Mouse (Mus musculus) embryonic facial prominence, embryonic 13.5 days (tissue): ENCODE data around the gene Fam20c. TPM values are rescaled to one million over a fixed set of nuclear protein-coding genes. Genes with fewer than 3 reads are reported as not detected.

ENCODE experiments used
- ATAC-seq: fragments of 200-750 bp; cut with Nextera tagmentation; 2 replicates; pipeline ENCODE4 v1.8.0; 2017; ENCODE audit warnings: low read depth; ENCODE audit not compliant: insufficient number of reproducible peaks, insufficient read depth, low FRiP score, low TSS enrichment
- H3K27ac ChIP-seq: fragments of 300-500 bp; sonication (generic); 2 replicates; pipeline ENCODE4 v1.5.1; 2015; ENCODE audit warnings: moderate library complexity, mild to moderate bottlenecking, inconsistent platforms
- H3K27me3 ChIP-seq: fragments of 300-500 bp; sonication (generic); 2 replicates; pipeline ENCODE4 v1.6.1; 2015; ENCODE audit warnings: mild to moderate bottlenecking, inconsistent platforms
- H3K36me3 ChIP-seq: fragments of 300-500 bp; sonication (generic); 2 replicates; pipeline ENCODE4 v1.6.1; 2015; ENCODE audit warnings: mild to moderate bottlenecking, inconsistent platforms
- H3K4me1 ChIP-seq: fragments of 300-500 bp; sonication (generic); 2 replicates; pipeline ENCODE4 v1.6.1; 2015; ENCODE audit warnings: inconsistent platforms
- H3K4me2 ChIP-seq: fragments of 300-500 bp; sonication (generic); 2 replicates; pipeline ENCODE4 v1.6.1; 2015; ENCODE audit warnings: moderate library complexity, mild to moderate bottlenecking, inconsistent platforms
- H3K4me3 ChIP-seq: fragments of 300-500 bp; sonication (generic); 2 replicates; pipeline ENCODE4 v1.5.1; 2015; ENCODE audit warnings: mild to moderate bottlenecking, inconsistent platforms
- H3K9ac ChIP-seq: fragments of 300-500 bp; sonication (generic); 2 replicates; pipeline ENCODE4 v1.6.1; 2015; ENCODE audit warnings: mild to moderate bottlenecking, inconsistent platforms
- H3K9me3 ChIP-seq: fragments of 300-500 bp; sonication (generic); 2 replicates; pipeline ENCODE4 v1.6.1; 2016; ENCODE audit warnings: inconsistent platforms
- WGBS: fragments of 180-500 bp; shearing (Covaris S2); methylation state at CpG from one replicate; pipeline ENCODE4 v1.1.7; 2015; ENCODE audit warnings: mixed read lengths; 5-methylcytosine and 5-hydroxymethylcytosine counted together
- polyA plus RNA-seq: library from polyadenylated mRNA; unstranded; fragments of >200 nt; fragmentation: Nextera tagmentation; extraction: Ambion mirVana; gene quantifications from 2 replicates; pipeline ENCODE4 v1.2.1, GENCODE M21; 2015

The Fam20c gene
- polyA plus RNA-seq = 2.9 and 5.3 TPM in 2 replicates

DNA sequence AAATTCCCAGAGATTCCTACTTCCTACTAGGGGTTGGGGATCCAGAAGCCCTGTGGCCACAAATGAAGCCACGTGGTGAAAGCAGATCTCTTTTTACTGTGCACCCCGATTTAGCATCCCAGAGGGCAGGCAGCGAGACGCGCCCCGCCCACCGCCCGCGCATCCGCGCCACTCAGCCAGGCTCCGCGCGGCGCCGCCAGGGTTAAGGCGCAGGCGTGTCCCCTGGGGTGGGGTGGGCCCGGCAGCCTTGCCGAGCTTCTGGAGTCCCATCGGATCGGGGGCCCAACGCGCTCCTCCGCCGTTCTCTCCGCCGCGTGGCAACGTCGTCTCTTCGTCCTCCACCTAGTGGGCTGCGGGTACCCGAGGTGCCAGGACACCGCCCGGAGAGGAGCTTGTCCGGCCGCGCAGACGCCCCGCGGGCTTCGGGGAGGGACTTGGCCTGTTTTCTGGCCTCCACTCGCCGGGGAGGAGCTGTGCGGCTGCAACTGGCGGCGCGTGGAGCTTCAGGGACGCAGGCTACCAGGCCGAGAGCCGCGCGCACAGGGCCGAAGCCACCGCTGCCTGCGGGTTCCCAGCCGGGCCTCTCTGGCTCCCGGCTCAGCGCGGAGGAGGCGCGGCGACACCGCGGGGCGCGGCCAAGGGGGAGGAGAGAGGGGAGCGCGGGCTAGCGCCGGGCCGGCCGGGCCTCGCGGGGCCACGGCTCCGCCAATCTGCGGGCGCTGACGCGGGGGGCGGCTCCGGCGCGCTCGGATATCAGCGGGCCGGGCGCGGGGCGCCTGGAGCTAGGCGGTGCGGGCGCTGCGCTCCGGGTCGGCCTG, at the start of gene Fam20c:
TSS of gene Fam20c (plus strand) at position 212 of the 818 bp plus-strand sequence.
- Histone ChIP-seq H3K36me3 (no peaks in the 10 kb centered on the region), H3K27ac (peak within 1 kb of the TSS; percentile 71), H3K9me3 (no peaks in the 10 kb centered on the region), H3K9ac (peak within 1 kb of the TSS; percentile 77), H3K4me2 (peak within 1 kb of the TSS; percentile 97), H3K4me1 (peaks cover 26% of the 10 kb centered on the region), H3K4me3 (peak within 1 kb of the TSS; percentile 72), H3K27me3 (peaks cover 65% of the 10 kb centered on the region)
- ATAC-seq = peak; percentile 82
- under 1% methylated on average over 98 of the region's 98 CpGs for WGBS

DNA sequence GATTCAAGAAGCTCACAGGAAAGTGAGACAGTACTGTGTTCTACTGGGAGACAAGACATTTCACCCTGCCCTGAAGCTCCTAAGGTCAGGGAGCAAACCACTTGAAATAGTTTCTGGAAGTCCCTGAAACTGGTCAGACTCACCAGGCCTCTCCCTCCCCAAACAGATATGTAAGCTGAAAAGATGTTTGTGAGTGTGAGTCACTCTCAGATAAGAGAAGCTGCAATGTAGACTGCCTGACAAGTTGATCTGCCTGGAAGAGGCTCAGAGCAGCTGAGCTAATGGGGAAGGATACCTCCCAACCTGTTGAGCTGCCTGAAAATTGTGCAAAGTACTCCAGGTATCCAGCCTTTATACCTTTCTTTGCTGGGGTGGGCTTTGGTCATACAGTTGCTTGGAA, 46.9 kb upstream of the Fam20c start:
- Histone ChIP-seq H3K9me3 (0 out of 2 replicates have a peak, but pooled peaks cover 3% of the 10 kb centered on the region), H3K27me3 (no peaks in the 10 kb centered on the region), H3K4me3 (no peak overlapping the region), H3K9ac (no peak overlapping the region), H3K4me2 (no peak overlapping the region), H3K27ac (no peak overlapping the region), H3K4me1 (no peaks in the 10 kb centered on the region), H3K36me3 (no peaks in the 10 kb centered on the region)
- ATAC-seq = no peak

- no peak for ATAC-seq
- no peak overlapping the region for H3K9ac ChIP-seq
- H3K36me3 ChIP-seq = no peaks in the 10 kb centered on the region
- H3K27me3 ChIP-seq = no peaks in the 10 kb centered on the region
- no peaks in the 10 kb centered on the region for H3K4me1 ChIP-seq
- no peak overlapping the region for H3K27ac ChIP-seq
- peaks cover 3% of the 10 kb centered on the region; the same call in 1 of the 2 replicates for H3K9me3 ChIP-seq
- no peak overlapping the region for H3K4me2 ChIP-seq
- no peak overlapping the region for H3K4me3 ChIP-seq
Observed at GRCm38 (mm10) chr5:138708591-138708990, 45.7 kb upstream of the Fam20c start.

DNA sequence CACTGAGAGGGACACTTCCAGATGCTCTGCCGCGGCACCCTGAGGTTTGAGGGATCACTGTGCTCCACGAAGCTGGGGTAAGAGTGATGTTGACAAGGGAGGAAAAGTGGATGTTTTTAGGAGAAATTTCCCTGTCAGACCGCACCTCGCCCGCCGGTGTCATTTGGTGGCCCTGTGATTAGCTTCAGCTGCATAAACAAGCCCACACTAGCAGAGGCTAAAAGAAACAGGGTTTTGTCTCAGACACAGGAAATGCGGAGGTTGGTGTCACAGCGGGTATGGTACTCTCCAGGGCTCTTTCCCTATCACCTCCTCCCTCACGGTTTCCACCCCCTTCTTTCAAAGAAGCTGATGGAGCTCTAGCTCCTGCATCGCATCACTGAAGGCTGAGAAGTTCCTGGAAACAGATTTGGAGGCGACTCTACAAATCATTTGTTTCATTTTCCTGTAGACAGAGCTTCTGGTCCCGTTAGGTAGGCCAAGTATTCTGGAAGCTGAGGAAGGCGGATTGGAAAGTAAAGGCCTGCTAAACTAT, 38.7 kb upstream of the Fam20c start:
- H3K9ac ChIP-seq = no peak overlapping the region
- ATAC-seq = no peak
- H3K4me3 ChIP-seq = no peak overlapping the region
- WGBS = 16% methylated on average over 14 of the region's 14 CpGs
- peaks cover 3% of the 10 kb centered on the region; the same call in 1 of the 2 replicates for H3K9me3 ChIP-seq
- H3K4me2 ChIP-seq = no peak overlapping the region
- no peaks in the 10 kb centered on the region; the same call in 1 of the 2 replicates for H3K27me3 ChIP-seq
- H3K36me3 ChIP-seq = no peaks in the 10 kb centered on the region
- 0 out of 2 replicates have a peak, but pooled peaks cover 3% of the 10 kb centered on the region for H3K4me1 ChIP-seq
- H3K27ac ChIP-seq = no peak overlapping the region

DNA sequence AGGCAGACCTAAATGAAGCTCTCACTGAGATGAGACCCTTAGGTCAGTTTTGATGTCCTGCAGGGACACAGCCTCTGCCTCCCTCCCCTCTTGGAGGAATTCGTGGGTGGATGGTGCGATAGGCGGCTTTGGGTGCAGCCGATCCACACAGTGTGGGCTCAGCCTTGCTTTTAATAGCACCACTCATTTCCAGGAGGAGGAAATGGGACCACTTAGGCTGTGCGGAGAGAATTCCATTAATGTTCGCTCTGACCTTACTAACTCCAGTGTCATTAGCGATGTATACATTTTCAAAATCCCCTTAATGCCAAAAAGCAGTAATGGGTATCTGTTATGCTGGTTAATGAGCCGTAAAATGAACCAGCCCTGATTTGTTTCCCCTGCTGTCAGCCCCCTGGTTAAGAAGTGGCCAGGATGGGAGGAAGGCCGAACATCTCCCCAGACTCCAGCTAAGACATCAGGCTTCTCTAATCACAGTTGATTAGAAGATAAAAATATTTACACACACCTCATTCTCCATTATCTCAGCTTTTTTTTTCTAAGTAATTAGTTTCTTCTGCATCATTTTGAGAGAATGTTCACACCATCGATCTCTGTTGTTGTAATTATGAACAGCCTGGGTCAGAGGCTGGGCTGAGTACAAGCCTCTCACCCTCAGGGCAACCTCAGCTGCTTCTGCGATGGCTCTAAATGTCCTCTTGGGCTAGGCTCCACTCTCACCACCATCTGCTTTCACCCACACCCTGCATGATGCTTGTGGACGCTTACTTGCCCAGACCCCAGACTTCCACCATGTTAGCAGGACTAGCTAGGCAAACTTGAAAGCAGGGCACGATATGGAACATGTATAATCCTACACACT, 33.8 kb upstream of the Fam20c start:
- ATAC-seq = no peak
- Histone ChIP-seq H3K27me3 (no peaks in the 10 kb centered on the region), H3K4me2 (no peak overlapping the region), H3K36me3 (no peaks in the 10 kb centered on the region), H3K27ac (no peak overlapping the region), H3K4me1 (0 out of 2 replicates have a peak, but pooled peaks cover 2% of the 10 kb centered on the region), H3K9me3 (no peaks in the 10 kb centered on the region), H3K9ac (no peak overlapping the region), H3K4me3 (no peak overlapping the region)
- WGBS = 33% methylated on average over 13 of the region's 13 CpGs

GRCm38 (mm10) chr5:138724417-138724816, 29.9 kb upstream of the Fam20c start:
- Histone ChIP-seq H3K36me3 (no peaks in the 10 kb centered on the region), H3K9ac (no peak overlapping the region), H3K4me2 (no peak overlapping the region), H3K27me3 (no peaks in the 10 kb centered on the region), H3K27ac (no peak overlapping the region), H3K4me1 (no peaks in the 10 kb centered on the region), H3K9me3 (no peaks in the 10 kb centered on the region), H3K4me3 (no peak overlapping the region)
- 87% methylated on average over 5 of the region's 5 CpGs for WGBS
- no peak for ATAC-seq

DNA sequence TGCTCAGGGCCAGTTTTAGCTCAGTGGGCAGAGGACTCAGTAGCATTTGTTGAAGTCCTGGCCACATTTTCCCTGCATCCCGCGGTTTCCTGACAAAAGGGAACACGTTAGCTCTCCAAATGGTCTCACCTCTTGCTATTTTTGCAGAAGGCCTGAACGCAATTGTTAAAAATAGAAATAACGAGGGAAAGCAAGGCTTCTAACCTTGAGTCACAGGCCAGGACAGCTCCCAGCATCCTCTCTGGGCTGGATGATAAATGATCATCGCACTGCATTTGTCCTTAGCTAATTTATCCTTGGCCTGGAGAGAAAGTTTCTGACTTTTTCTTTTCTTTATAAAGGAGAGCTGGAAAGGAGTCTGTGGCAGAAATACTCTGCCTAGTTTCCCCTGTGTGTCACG, 29.2 kb upstream of the Fam20c start:
- no peaks in the 10 kb centered on the region for H3K27me3 ChIP-seq
- H3K4me1 ChIP-seq = no peaks in the 10 kb centered on the region
- no peak for ATAC-seq
- no peaks in the 10 kb centered on the region for H3K9me3 ChIP-seq
- H3K4me2 ChIP-seq = no peak overlapping the region
- H3K36me3 ChIP-seq = no peaks in the 10 kb centered on the region
- 69% methylated on average over 7 of the region's 7 CpGs for WGBS
- no peak overlapping the region for H3K9ac ChIP-seq
- H3K4me3 ChIP-seq = no peak overlapping the region
- H3K27ac ChIP-seq = no peak overlapping the region

GRCm38 (mm10) chr5:138730863-138731262, 23.5 kb upstream of the Fam20c start:
- Histone ChIP-seq H3K9ac (no peak overlapping the region), H3K36me3 (no peaks in the 10 kb centered on the region), H3K9me3 (no peaks in the 10 kb centered on the region), H3K27me3 (no peaks in the 10 kb centered on the region), H3K4me3 (no peak overlapping the region), H3K4me1 (no peaks in the 10 kb centered on the region), H3K4me2 (no peak overlapping the region), H3K27ac (no peak overlapping the region)
- ATAC-seq = no peak
- 74% methylated on average over 5 of the region's 5 CpGs for WGBS

- ATAC-seq = no peak
- Histone ChIP-seq H3K27ac (no peak overlapping the region), H3K4me2 (no peak overlapping the region), H3K9ac (no peak overlapping the region), H3K9me3 (no peaks in the 10 kb centered on the region), H3K4me3 (no peak overlapping the region), H3K27me3 (no peaks in the 10 kb centered on the region), H3K4me1 (no peaks in the 10 kb centered on the region; the same call in 1 of the 2 replicates), H3K36me3 (no peaks in the 10 kb centered on the region)
- 90% methylated on average over 11 of the region's 11 CpGs for WGBS
Observed at GRCm38 (mm10) chr5:138733317-138733899, 20.9 kb upstream of the Fam20c start.

- no peak overlapping the region for H3K4me2 ChIP-seq
- H3K4me3 ChIP-seq = no peak overlapping the region
- H3K9me3 ChIP-seq = no peaks in the 10 kb centered on the region
- no peak overlapping the region for H3K9ac ChIP-seq
- H3K27ac ChIP-seq = no peak overlapping the region
- no peaks in the 10 kb centered on the region for H3K36me3 ChIP-seq
- H3K27me3 ChIP-seq = no peaks in the 10 kb centered on the region
- ATAC-seq = no peak
- no peaks in the 10 kb centered on the region; the same call in 1 of the 2 replicates for H3K4me1 ChIP-seq
- WGBS = 85% methylated on average over 18 of the region's 18 CpGs
Observed at GRCm38 (mm10) chr5:138734018-138734417, 20.3 kb upstream of the Fam20c start.

DNA sequence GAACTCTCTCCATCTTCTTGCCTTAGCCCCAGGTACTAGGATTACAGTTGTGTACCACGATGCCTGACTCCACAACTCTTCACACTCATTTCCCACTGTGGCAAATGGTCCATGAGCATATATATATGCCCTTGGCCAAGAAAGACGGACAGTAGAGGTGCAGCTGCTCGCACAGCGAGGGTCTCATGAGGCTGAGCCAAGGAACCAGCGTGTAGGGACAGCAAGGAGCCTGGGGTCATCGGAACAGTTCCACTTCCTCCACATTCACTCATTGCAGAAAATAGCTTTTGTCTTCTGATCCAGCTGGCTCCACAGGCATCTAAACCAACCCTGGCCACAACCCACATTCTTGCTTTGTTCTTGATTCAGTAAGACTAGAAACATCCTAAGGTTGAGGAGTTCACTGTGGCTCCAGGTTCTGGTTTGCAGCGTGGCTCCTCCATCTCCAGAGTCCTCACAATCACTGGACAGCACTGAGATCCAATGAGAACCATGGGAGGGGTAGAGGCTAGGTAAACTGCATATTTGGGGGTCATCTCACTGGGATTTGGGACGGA, 19.0 kb upstream of the Fam20c start:
- Histone ChIP-seq H3K4me3 (no peak overlapping the region), H3K36me3 (no peaks in the 10 kb centered on the region), H3K9ac (no peak overlapping the region), H3K27me3 (no peaks in the 10 kb centered on the region), H3K4me1 (no peaks in the 10 kb centered on the region; the same call in 1 of the 2 replicates), H3K27ac (no peak overlapping the region), H3K9me3 (no peaks in the 10 kb centered on the region), H3K4me2 (no peak overlapping the region)
- WGBS = 87% methylated on average over 8 of the region's 8 CpGs
- ATAC-seq = no peak
